Mouse (Mus musculus) olfactory bulb, adult 2 months (tissue): ENCODE data around the gene Wdr81.

Experiments
- CTCF ChIP-seq: fragments of 200-500 bp; IDR thresholded peaks from 2 replicates; pipeline ENCODE4 v1.5.1; 2012; ENCODE audit warnings: low read depth, mild to moderate bottlenecking, low read length, moderate library complexity; ENCODE audit not compliant: insufficient read depth
- POLR2A ChIP-seq: fragments of 200-500 bp; IDR thresholded peaks from 2 replicates; pipeline ENCODE4 v1.6.1; 2012; ENCODE audit warnings: mild to moderate bottlenecking, low read depth, low read length, moderate library complexity; ENCODE audit not compliant: insufficient read depth

DNA sequence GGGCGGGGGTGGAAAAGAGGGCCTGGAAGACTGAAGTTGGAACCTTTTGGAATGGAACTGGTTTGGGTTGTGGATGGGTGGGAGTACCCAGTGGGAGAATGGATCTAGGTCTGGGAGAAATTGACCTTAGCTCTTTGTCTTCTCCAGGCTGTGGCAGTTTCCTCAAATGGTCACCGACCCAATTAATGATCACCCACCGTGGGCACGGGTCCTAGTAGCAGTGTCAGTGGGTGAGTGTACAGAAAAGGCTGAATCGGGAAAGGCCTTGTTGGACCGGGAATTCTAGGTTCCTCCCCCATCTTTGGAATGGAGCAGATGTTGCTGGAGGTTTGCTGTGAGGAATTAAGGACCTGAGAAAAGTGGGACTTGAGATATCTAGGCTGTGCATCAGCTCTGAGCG is 13.9 kb upstream of the Wdr81 start:
- no peak for TF ChIP-seq CTCF
- TF ChIP-seq POLR2A = no peak
